Mouse (Mus musculus): ENCODE results near the gene Poc1b. TPM values are rescaled to one million over a fixed set of nuclear protein-coding genes. Genes with fewer than 3 reads are reported as not detected.

Poc1b gene
- polyA plus RNA-seq, 1 experiment, result 10.2 TPM

DNA sequence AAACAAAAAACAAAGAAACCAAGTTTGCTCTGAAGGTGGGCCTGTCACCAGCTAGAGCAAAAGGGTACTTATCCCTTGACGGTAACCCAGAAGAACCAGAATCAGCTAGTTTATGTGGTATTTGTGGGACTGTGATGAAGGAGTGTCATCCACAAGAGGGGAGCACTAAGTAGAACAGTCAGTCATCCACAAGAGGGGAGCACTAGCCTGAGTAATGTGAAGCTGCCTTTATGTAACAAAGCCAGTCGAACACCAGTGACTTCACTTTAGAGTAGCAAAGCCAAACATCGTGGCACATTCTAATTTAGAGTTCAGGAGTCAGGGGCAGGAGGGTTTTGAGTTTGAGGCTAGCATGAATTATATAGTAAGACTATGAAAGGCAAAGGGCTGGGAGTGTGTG, 59.6 kb downstream of the Poc1b start:
- Histone ChIP-seq H3K27me3 (replicated peaks; ENCODE audit: control insufficient read depth, insufficient read depth, low read length) (no peaks in the 10 kb centered on the region), H3K4me1 (ENCODE audit: control insufficient read depth, insufficient read depth, low read length) (peaks cover 13% of the 10 kb centered on the region; the same call in 1 of the 2 replicates), H3K4me3 (ENCODE audit: insufficient read depth, low read depth, low read length) (no peak overlapping the region), H3K36me3 (ENCODE audit: control insufficient read depth, insufficient read depth, low read length) (no peaks in the 10 kb centered on the region), H3K27ac (ENCODE audit: insufficient read depth, low read depth, low read length) (no peak overlapping the region)
- 35% methylated on average over 3 of the region's 3 CpGs for WGBS
- TF ChIP-seq POLR2A (IDR thresholded peaks at IDR 0.05; ENCODE audit: low read depth, low read length) (no peak), CTCF (conservative IDR thresholded peaks at IDR 0.05; ENCODE audit: insufficient read depth, insufficient read length, low read depth, low read length) (peak; percentile 27; the same call in 1 of the 2 replicates)
- peak; percentile 40 for DNase-seq

DNA sequence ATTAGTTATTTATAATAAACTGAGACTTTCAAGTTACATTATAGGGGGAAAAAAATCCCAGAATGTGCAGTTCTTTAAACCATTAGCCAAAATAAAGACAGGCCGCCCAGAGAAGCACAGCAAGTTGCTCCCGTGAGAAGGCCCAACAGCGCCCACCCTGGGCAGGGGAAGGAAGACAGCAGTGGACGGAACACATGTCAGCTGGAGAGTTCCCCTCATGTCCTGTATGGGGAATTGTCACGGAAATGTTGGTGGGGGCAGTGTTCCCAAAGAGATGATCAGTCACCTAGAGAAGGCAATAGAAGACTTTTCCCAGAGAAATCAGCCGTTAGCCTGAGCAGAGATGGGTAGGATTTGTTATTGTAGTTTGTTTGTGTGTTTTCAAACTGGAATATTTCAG, 61.6 kb downstream of the Poc1b start:
- Histone ChIP-seq H3K4me1 (ENCODE audit: control insufficient read depth, insufficient read depth, low read length) (peaks cover 13% of the 10 kb centered on the region; the same call in 1 of the 2 replicates), H3K27me3 (replicated peaks; ENCODE audit: control insufficient read depth, insufficient read depth, low read length) (no peaks in the 10 kb centered on the region), H3K4me3 (ENCODE audit: insufficient read depth, low read depth, low read length) (no peak overlapping the region), H3K27ac (ENCODE audit: insufficient read depth, low read depth, low read length) (no peak overlapping the region), H3K36me3 (ENCODE audit: control insufficient read depth, insufficient read depth, low read length) (no peaks in the 10 kb centered on the region)
- 56% methylated on average over 6 of the region's 6 CpGs for WGBS
- TF ChIP-seq CTCF (conservative IDR thresholded peaks at IDR 0.05; ENCODE audit: insufficient read depth, insufficient read length, low read depth, low read length) (peak; percentile 29), POLR2A (IDR thresholded peaks at IDR 0.05; ENCODE audit: low read depth, low read length) (no peak)
- peak; percentile 23 for DNase-seq

DNA sequence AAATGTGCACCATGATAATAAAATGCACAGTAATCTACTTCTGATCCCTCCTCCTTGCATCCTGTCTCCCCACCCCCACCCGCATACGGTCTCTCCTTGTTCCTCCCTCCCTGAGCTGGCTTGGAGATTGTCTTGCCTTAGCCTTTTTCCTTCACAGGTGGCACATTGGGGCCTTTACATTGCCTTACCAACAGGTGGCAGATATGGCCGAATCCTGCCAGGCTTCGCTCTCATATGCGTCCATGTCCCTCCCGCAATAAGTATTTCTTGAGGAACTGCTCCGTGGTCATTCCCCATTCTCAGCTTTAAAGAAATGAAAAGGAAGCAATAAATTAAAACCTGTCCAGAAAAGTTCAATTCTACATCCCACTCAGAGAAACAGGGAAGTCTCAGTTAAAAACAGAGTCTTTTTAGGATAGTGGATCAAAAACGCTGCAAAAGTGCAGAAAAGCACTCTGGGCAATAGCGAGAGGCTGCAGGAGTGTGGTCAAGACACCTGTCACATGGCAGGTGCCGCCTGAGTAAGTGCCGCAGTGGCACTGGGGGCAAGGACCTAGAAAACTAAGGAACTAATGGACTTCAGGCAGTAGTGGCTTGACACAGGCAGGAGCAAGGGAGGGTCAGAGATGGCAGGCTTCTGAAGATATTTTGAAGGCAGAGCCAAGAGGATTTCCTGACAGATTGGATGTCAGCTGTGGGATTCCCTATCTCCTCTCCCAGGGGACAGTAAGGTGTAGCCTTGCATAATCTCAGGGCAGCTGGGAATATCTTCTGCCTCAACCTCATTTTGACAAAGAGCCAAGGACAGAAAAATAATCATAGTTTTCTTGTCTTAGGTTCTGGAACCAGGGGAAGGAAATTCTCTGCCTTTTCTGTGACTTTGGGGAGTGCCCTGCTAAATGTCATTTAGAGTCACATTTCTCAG, 62.3 kb downstream of the Poc1b start:
- Histone ChIP-seq H3K27ac (ENCODE audit: insufficient read depth, low read depth, low read length) (peak overlapping the region; percentile 69), H3K27me3 (replicated peaks; ENCODE audit: control insufficient read depth, insufficient read depth, low read length) (no peaks in the 10 kb centered on the region), H3K4me3 (ENCODE audit: insufficient read depth, low read depth, low read length) (no peak overlapping the region), H3K36me3 (ENCODE audit: control insufficient read depth, insufficient read depth, low read length) (no peaks in the 10 kb centered on the region), H3K4me1 (ENCODE audit: control insufficient read depth, insufficient read depth, low read length) (peaks cover 13% of the 10 kb centered on the region; the same call in 1 of the 2 replicates)
- 20% methylated on average over 11 of the region's 11 CpGs for WGBS
- peak; percentile 55 for TF ChIP-seq CTCF (conservative IDR thresholded peaks at IDR 0.05; ENCODE audit: insufficient read depth, insufficient read length, low read depth, low read length)
- no peak for TF ChIP-seq POLR2A (IDR thresholded peaks at IDR 0.05; ENCODE audit: low read depth, low read length)
- DNase-seq, result peak; percentile 72

DNA sequence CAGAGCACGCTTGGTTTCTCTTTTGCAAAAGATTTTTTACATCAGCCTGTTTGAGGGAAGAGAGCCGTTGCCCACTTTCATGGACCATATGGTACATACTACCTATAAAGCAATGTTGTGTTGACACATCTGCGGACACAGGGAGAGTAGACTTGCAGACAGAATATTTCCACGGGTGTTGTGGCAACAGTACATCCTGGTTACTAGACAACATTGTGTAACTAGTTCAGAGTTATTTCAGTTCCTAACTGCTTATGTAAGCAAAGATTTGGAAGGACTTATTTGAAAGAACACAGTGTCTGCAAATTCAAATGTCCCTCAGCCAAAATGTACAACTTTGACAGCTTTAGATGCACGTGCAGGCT, 62.9 kb downstream of the Poc1b start:
- Histone ChIP-seq H3K36me3 (ENCODE audit: control insufficient read depth, insufficient read depth, low read length) (no peaks in the 10 kb centered on the region; the same call in 1 of the 2 replicates), H3K27ac (ENCODE audit: insufficient read depth, low read depth, low read length) (peak overlapping the region; percentile 69), H3K27me3 (replicated peaks; ENCODE audit: control insufficient read depth, insufficient read depth, low read length) (no peaks in the 10 kb centered on the region), H3K4me1 (ENCODE audit: control insufficient read depth, insufficient read depth, low read length) (peaks cover 13% of the 10 kb centered on the region; the same call in 1 of the 2 replicates), H3K4me3 (ENCODE audit: insufficient read depth, low read depth, low read length) (no peak overlapping the region)
- DNase-seq, result peak; percentile 38
- 45% methylated on average over 5 of the region's 5 CpGs for WGBS
- TF ChIP-seq POLR2A (IDR thresholded peaks at IDR 0.05; ENCODE audit: low read depth, low read length) (no peak), CTCF (conservative IDR thresholded peaks at IDR 0.05; ENCODE audit: insufficient read depth, insufficient read length, low read depth, low read length) (no peak)

DNA sequence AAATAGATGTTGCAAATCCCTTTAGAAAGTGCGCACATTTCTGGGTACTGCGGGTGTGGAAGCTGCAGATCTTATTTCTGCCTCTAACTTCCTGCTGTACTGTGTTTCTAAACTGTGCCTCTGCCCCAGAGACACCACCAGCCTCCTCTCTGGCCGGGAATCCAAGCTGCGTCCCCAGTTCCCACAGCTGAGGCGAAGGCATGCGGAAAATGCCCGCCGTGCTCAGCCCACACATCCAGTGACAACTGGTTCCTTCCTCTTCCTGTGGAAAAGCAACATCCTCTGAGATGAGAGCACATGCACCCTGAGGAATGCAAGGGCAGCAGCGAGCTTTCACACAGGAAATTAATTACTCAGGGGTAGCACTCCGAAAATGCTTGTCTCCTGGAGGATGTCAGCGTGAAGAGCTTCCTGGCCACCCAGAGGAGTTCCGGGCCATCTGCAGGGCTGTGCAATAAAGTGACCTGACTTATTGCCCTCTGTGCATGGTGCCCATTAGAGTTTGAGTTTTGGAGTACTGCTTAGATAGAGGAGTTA, 65.2 kb downstream of the Poc1b start:
- no peaks in the 10 kb centered on the region; the same call in 1 of the 2 replicates for H3K36me3 ChIP-seq (ENCODE audit: control insufficient read depth, insufficient read depth, low read length)
- no peaks in the 10 kb centered on the region for H3K27me3 ChIP-seq (replicated peaks; ENCODE audit: control insufficient read depth, insufficient read depth, low read length)
- 33% methylated on average over 12 of the region's 12 CpGs for WGBS
- no peak for TF ChIP-seq CTCF (conservative IDR thresholded peaks at IDR 0.05; ENCODE audit: insufficient read depth, insufficient read length, low read depth, low read length)
- TF ChIP-seq POLR2A (IDR thresholded peaks at IDR 0.05; ENCODE audit: low read depth, low read length), result no peak
- DNase-seq, result peak; percentile 82
- no peak overlapping the region for H3K4me3 ChIP-seq (ENCODE audit: insufficient read depth, low read depth, low read length)
- peaks cover 13% of the 10 kb centered on the region; the same call in 1 of the 2 replicates for H3K4me1 ChIP-seq (ENCODE audit: control insufficient read depth, insufficient read depth, low read length)
- H3K27ac ChIP-seq (ENCODE audit: insufficient read depth, low read depth, low read length), result peak overlapping the region; percentile 75

DNA sequence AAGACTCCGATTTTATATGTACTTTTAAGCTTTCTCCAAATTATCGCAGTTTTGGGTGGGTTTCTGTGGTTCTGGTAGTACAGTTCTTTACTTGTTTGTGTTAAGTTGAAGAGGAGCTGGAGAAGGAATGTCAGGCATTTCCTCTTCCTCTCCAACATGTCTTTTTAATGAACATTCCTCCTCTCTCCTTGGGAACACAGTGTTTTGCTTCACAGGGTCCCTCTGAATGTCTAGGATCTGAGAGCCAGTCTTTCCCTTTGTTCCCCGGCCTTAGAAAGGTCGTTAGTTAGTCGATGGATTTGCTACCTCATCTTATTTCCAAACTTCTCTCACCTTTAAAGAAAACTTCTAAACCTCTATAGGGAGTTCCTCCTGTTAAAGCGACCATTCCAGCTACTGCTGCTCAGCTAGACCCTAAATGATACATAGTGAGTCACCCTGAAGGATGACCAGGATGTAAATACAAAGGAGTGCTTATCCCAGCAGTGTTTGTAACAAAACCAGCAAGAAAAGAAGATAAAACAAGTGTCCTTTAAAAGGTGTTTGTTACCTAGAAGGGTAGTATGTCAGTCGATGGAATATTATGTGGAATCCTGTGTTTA, 66.2 kb downstream of the Poc1b start:
- 54% methylated on average over 7 of the region's 7 CpGs for WGBS
- H3K4me3 ChIP-seq (ENCODE audit: insufficient read depth, low read depth, low read length), result no peak overlapping the region
- TF ChIP-seq POLR2A (IDR thresholded peaks at IDR 0.05; ENCODE audit: low read depth, low read length), result no peak
- no peak for TF ChIP-seq CTCF (conservative IDR thresholded peaks at IDR 0.05; ENCODE audit: insufficient read depth, insufficient read length, low read depth, low read length)
- peak overlapping the region; percentile 41; the same call in 1 of the 2 replicates for H3K27ac ChIP-seq (ENCODE audit: insufficient read depth, low read depth, low read length)
- no peaks in the 10 kb centered on the region; the same call in 1 of the 2 replicates for H3K36me3 ChIP-seq (ENCODE audit: control insufficient read depth, insufficient read depth, low read length)
- H3K4me1 ChIP-seq (ENCODE audit: control insufficient read depth, insufficient read depth, low read length), result peaks cover 13% of the 10 kb centered on the region; the same call in 1 of the 2 replicates
- no peak for DNase-seq
- no peaks in the 10 kb centered on the region for H3K27me3 ChIP-seq (replicated peaks; ENCODE audit: control insufficient read depth, insufficient read depth, low read length)
